Mouse (Mus musculus): ENCODE data around the gene Lmod3.

GRCm38 (mm10) chr6:97220672-97221071 is 31.9 kb downstream of the Lmod3 start:
- TF ChIP-seq CTCF (IDR thresholded peaks at IDR 0.05; ENCODE audit: control insufficient read depth, insufficient read depth, insufficient replicate concordance, low read depth, low read length) (no peak), POLR2A (IDR thresholded peaks at IDR 0.05; ENCODE audit: control insufficient read depth, low read depth, low read length) (no peak)
